Mouse (Mus musculus): ENCODE results near the gene Rgl1.

GRCm38 (mm10) chr1:152795688-152796255, 29.6 kb upstream of the Rgl1 start:
- no peak for TF ChIP-seq CTCF (conservative IDR thresholded peaks at IDR 0.05; ENCODE audit: low read length)
- TF ChIP-seq NANOG (IDR thresholded peaks at IDR 0.05; ENCODE audit: borderline replicate concordance, low read length): no peak
- TF ChIP-seq POU5F1 (IDR thresholded peaks at IDR 0.05; ENCODE audit: borderline replicate concordance, low read length): no peak
